17 mouse cellular contexts compared by ENCODE assay signal in the genomic region with DNA sequence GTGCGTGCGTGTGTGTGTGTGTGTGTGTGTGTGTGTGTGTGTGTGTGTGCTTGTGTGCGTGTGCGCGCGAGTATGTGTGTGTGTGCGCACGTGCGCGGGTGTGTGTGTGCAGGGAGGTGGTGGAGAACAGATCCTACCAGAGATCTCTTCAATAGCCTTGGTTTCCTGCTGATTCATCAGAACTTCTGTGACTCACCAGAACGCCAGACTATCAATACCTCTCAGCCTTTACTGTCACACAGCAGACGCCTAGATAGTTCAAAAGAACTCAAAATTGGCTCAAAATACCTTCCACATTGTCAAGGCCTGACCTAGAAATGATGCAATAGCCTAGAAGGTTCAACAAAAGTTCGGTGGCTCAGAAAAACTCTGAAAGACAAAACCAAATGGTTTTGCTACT.
"Had no signal": no experiment of that assay in that cellular context is flagged by ENCODE, and none has a peak within 500 bp of the region (broad histone marks: within the 10 kb centered on the region; RNA-seq: fewer than 3 reads in every experiment).

No protein-coding gene starts in this region.

- H3K9me3 ChIP-seq: limb, embryonic 12.5 days; liver, embryonic 15.5 days; neural tube, embryonic 13.5 days; stomach, embryonic 15.5 days had no signal

- DNase-seq: kidney, adult 9 months; kidney, postnatal 36 days; layer of hippocampus, adult 9-11 months; liver; lung, adult 2 months; lung, postnatal 36 days; midbrain, embryonic 14.5 days; retina, postnatal 1 day; right cerebral cortex, postnatal 4 days; spleen, adult 18-20 months; thymus, postnatal 14 days had no signal

- H3K36me3 ChIP-seq: limb, embryonic 12.5 days; liver, embryonic 15.5 days; neural tube, embryonic 13.5 days; stomach, embryonic 15.5 days had no signal

- H3K4me3 ChIP-seq: limb, embryonic 12.5 days; liver, embryonic 15.5 days; neural tube, embryonic 13.5 days; stomach, embryonic 15.5 days had no signal

- ATAC-seq: lung, postnatal 0 days had no signal

- H3K9ac ChIP-seq: limb, embryonic 12.5 days; liver, embryonic 15.5 days; neural tube, embryonic 13.5 days; stomach, embryonic 15.5 days had no signal

- H3K27me3 ChIP-seq: limb, embryonic 12.5 days; liver, embryonic 15.5 days; stomach, embryonic 15.5 days had no signal

- H3K4me1 ChIP-seq: liver, embryonic 15.5 days; neural tube, embryonic 13.5 days; stomach, embryonic 15.5 days had no signal

- H3K27ac ChIP-seq: kidney, postnatal 0 days; limb, embryonic 12.5 days; liver, embryonic 15.5 days; neural tube, embryonic 13.5 days; stomach, embryonic 15.5 days had no signal

- H3K4me2 ChIP-seq: limb, embryonic 12.5 days; liver, embryonic 15.5 days; neural tube, embryonic 13.5 days; stomach, embryonic 15.5 days had no signal
